Mouse (Mus musculus) C2C12 (cell line): ENCODE results near the gene Mctp1.

Source experiments
- CTCF ChIP-seq: IDR thresholded peaks from one replicate; pipeline ENCODE4 v1.5.1; 2011; ENCODE audit not compliant: control insufficient read depth, insufficient read depth, insufficient read length
- MYOG ChIP-seq: IDR thresholded peaks from one replicate; pipeline ENCODE4 v1.6.1; 2011; ENCODE audit not compliant: control insufficient read depth, insufficient read length; ENCODE audit errors: extremely low read depth
- USF1 ChIP-seq: IDR thresholded peaks from one replicate; pipeline ENCODE4 v1.6.1; 2011; ENCODE audit warnings: low read depth, mild to moderate bottlenecking, control low read depth, moderate library complexity

DNA sequence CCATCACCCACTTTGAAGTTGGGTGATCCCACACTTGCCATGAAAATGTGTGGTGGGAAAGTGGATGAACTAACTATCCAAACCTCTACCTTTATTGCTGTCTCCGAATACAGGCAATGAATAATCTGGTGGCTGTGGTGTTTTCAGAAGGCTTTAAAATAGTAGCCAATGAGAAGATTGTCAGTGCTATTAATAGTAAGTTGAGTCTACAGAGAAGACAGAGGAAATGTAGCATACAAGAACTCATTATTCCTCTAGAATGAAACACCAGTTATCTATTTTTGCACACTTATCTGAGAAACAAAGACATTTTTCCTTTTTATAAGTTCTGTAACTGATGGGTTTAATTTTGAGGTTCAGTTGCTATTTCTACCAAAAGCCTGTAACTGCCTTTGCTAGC is 63.2 kb downstream of the Mctp1 start:
- TF ChIP-seq CTCF (no peak), USF1 (no peak), MYOG (no peak)
